Mouse (Mus musculus): ENCODE results near the gene Galnt13. TPM values are rescaled to one million over a fixed set of nuclear protein-coding genes. Genes with fewer than 3 reads are reported as not detected.
"Not testable (repeated sequence)": the region's sequence is repeated elsewhere in the genome, so short reads cannot be mapped to it uniquely, and the experiment has no call there.

Gene Galnt13
- total RNA-seq, 2 experiments from 2014 or later = not detected

- no peak for ATAC-seq (replicated peaks; ENCODE audit: low FRiP score, low TSS enrichment, poor library complexity, severe bottlenecking)
These were observed 470.4 kb downstream of the Galnt13 start for GRCm38 (mm10) chr2:54906282-54907060.

- no peak for ATAC-seq (replicated peaks; ENCODE audit: low FRiP score, low TSS enrichment, poor library complexity, severe bottlenecking)
These were observed 479.1 kb downstream of the Galnt13 start for GRCm38 (mm10) chr2:54915088-54915670.

GRCm38 (mm10) chr2:54936369-54936768 is 500.3 kb downstream of the Galnt13 start:
- no peak for ATAC-seq (replicated peaks; ENCODE audit: low FRiP score, low TSS enrichment, poor library complexity, severe bottlenecking)

- ATAC-seq (replicated peaks; ENCODE audit: low FRiP score, low TSS enrichment, poor library complexity, severe bottlenecking) = no peak
These were observed 501.2 kb downstream of the Galnt13 start for GRCm38 (mm10) chr2:54937306-54937705.

- no peak for ATAC-seq (replicated peaks; ENCODE audit: low FRiP score, low TSS enrichment, poor library complexity, severe bottlenecking)
These were observed 502.0 kb downstream of the Galnt13 start for GRCm38 (mm10) chr2:54938075-54938474.

- no peak for ATAC-seq (replicated peaks; ENCODE audit: low FRiP score, low TSS enrichment, poor library complexity, severe bottlenecking)
These were observed 507.3 kb downstream of the Galnt13 start for GRCm38 (mm10) chr2:54943386-54943785.

GRCm38 (mm10) chr2:54983839-54984238 is 547.7 kb downstream of the Galnt13 start:
- ATAC-seq (replicated peaks; ENCODE audit: low FRiP score, low TSS enrichment, poor library complexity, severe bottlenecking) = no peak

- ATAC-seq (replicated peaks; ENCODE audit: low FRiP score, low TSS enrichment, poor library complexity, severe bottlenecking) = not testable (repeated sequence)
These were observed 586.4 kb downstream of the Galnt13 start for GRCm38 (mm10) chr2:55022539-55022938.

GRCm38 (mm10) chr2:55034610-55035009 is 598.5 kb downstream of the Galnt13 start:
- no peak for ATAC-seq (replicated peaks; ENCODE audit: low FRiP score, low TSS enrichment, poor library complexity, severe bottlenecking)

- no peak for ATAC-seq (replicated peaks; ENCODE audit: low FRiP score, low TSS enrichment, poor library complexity, severe bottlenecking)
These were observed 629.6 kb downstream of the Galnt13 start for GRCm38 (mm10) chr2:55065469-55066315.

- no peak for ATAC-seq (replicated peaks; ENCODE audit: low FRiP score, low TSS enrichment, poor library complexity, severe bottlenecking)
These were observed 649.5 kb downstream of the Galnt13 start for GRCm38 (mm10) chr2:55085580-55085979.

GRCm38 (mm10) chr2:55088034-55088433 is 651.9 kb downstream of the Galnt13 start:
- ATAC-seq (replicated peaks; ENCODE audit: low FRiP score, low TSS enrichment, poor library complexity, severe bottlenecking) = no peak

- ATAC-seq (replicated peaks; ENCODE audit: low FRiP score, low TSS enrichment, poor library complexity, severe bottlenecking) = no peak
These were observed 654.2 kb downstream of the Galnt13 start for GRCm38 (mm10) chr2:55090332-55090731.

GRCm38 (mm10) chr2:55091495-55091894 is 655.4 kb downstream of the Galnt13 start:
- ATAC-seq (replicated peaks; ENCODE audit: low FRiP score, low TSS enrichment, poor library complexity, severe bottlenecking) = no peak

GRCm38 (mm10) chr2:55099100-55099499 is 663.0 kb downstream of the Galnt13 start:
- ATAC-seq (replicated peaks; ENCODE audit: low FRiP score, low TSS enrichment, poor library complexity, severe bottlenecking) = no peak

- no peak for ATAC-seq (replicated peaks; ENCODE audit: low FRiP score, low TSS enrichment, poor library complexity, severe bottlenecking)
These were observed 665.2 kb downstream of the Galnt13 start for GRCm38 (mm10) chr2:55101279-55101678.

GRCm38 (mm10) chr2:55103521-55103920 is 667.4 kb downstream of the Galnt13 start:
- no peak for ATAC-seq (replicated peaks; ENCODE audit: low FRiP score, low TSS enrichment, poor library complexity, severe bottlenecking)

- ATAC-seq (replicated peaks; ENCODE audit: low FRiP score, low TSS enrichment, poor library complexity, severe bottlenecking) = no peak
These were observed 671.7 kb downstream of the Galnt13 start for GRCm38 (mm10) chr2:55107828-55108227.

GRCm38 (mm10) chr2:55153089-55153488 is 717.0 kb downstream of the Galnt13 start:
- ATAC-seq (replicated peaks; ENCODE audit: low FRiP score, low TSS enrichment, poor library complexity, severe bottlenecking) = no peak

GRCm38 (mm10) chr2:55164781-55165180 is 728.7 kb downstream of the Galnt13 start:
- ATAC-seq (replicated peaks; ENCODE audit: low FRiP score, low TSS enrichment, poor library complexity, severe bottlenecking) = no peak

Measured in megakaryocyte-erythroid progenitor cell, adult 5-6 weeks (primary cell).